Mouse (Mus musculus) C2C12 (cell line): ENCODE measurements around the gene Rbms3. TPM values are rescaled to one million over a fixed set of nuclear protein-coding genes. Genes with fewer than 3 reads are reported as not detected.

Experiments
- H3K27me3 ChIP-seq: one replicate; pipeline ENCODE4 v1.6.1; 2011; ENCODE audit not compliant: control insufficient read depth, insufficient read depth, insufficient read length
- H3K36me3 ChIP-seq: one replicate; pipeline ENCODE4 v1.6.1; 2011; ENCODE audit not compliant: control insufficient read depth, insufficient read depth
- H3K4me3 ChIP-seq: one replicate; pipeline ENCODE4 v1.5.1; 2011; ENCODE audit warnings: mild to moderate bottlenecking, control low read depth; ENCODE audit not compliant: poor library complexity, insufficient read depth, severe bottlenecking
- H3K79me2 ChIP-seq: one replicate; pipeline ENCODE4 v1.6.1; 2011; ENCODE audit not compliant: control insufficient read depth, insufficient read depth
- H3K79me3 ChIP-seq: one replicate; pipeline ENCODE4 v1.6.1; 2011; ENCODE audit warnings: low read depth, control low read depth
- H3ac ChIP-seq: one replicate; pipeline ENCODE3; 2011; ENCODE audit warnings: low read depth; ENCODE audit not compliant: control insufficient read depth, insufficient read length
- CEBPB ChIP-seq: IDR thresholded peaks from one replicate; pipeline ENCODE4 v1.6.1; 2011; ENCODE audit warnings: low read depth, mild to moderate bottlenecking, control low read depth, moderate library complexity
- CTCF ChIP-seq: IDR thresholded peaks from one replicate; pipeline ENCODE4 v1.5.1; 2011; ENCODE audit not compliant: control insufficient read depth, insufficient read depth, insufficient read length
- FOSL1 ChIP-seq: IDR thresholded peaks from one replicate; pipeline ENCODE4 v1.8.0; 2011; ENCODE audit warnings: mild to moderate bottlenecking, low read length; ENCODE audit not compliant: poor library complexity, insufficient read depth, severe bottlenecking
- MAX ChIP-seq: IDR thresholded peaks from one replicate; pipeline ENCODE4 v1.6.1; 2011; ENCODE audit warnings: mild to moderate bottlenecking, control low read depth
- MYOD1 ChIP-seq: IDR thresholded peaks from one replicate; pipeline ENCODE4 v1.6.1; 2011; ENCODE audit warnings: low read depth; ENCODE audit not compliant: control insufficient read depth, insufficient read length
- MYOG ChIP-seq: IDR thresholded peaks from one replicate; pipeline ENCODE4 v1.6.1; 2011; ENCODE audit not compliant: control insufficient read depth, insufficient read length; ENCODE audit errors: extremely low read depth
- USF1 ChIP-seq: IDR thresholded peaks from one replicate; pipeline ENCODE4 v1.6.1; 2011; ENCODE audit warnings: low read depth, mild to moderate bottlenecking, control low read depth, moderate library complexity
- polyA plus RNA-seq: library from polyadenylated mRNA; unstranded; fragments of >200 nt; fragmentation: generic; extraction: Trizol; gene quantifications from one replicate; pipeline ENCODE4 v1.2.1, GENCODE M21; 2012; ENCODE audit warnings: missing spikeins

The Rbms3 gene
- polyA plus RNA-seq, 1 experiment = 2.7 TPM

GRCm38 (mm10) chr9:117222741-117223140, 407.0 kb downstream of the Rbms3 start:
- Histone ChIP-seq H3K79me3 (no peaks in the 10 kb centered on the region), H3K27me3 (no peaks in the 10 kb centered on the region), H3ac (no peak overlapping the region), H3K36me3 (no peaks in the 10 kb centered on the region), H3K4me3 (no peak overlapping the region), H3K79me2 (no peaks in the 10 kb centered on the region)
- TF ChIP-seq CTCF (no peak), USF1 (no peak), MYOG (no peak), FOSL1 (no peak), MAX (no peak), MYOD1 (no peak), CEBPB (no peak)

DNA sequence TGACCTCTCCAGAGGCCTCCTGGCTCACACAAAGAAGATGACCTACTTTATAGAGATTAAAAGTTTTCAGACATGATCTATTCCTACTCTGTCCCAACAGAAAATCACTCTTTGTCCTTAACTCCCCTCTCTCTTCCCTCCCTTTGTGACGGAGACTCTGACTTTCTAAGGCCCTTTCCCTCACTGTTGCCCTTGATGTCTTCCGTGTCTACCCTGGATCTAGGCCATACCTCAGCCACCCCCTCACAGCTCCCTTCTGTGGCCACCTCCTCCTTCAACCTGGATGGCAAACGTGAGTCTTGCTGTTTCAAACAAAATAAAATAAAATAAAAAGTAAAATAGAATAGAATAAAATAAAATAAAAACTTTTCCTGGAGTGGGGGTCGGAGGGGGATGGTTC, 408.2 kb downstream of the Rbms3 start:
- H3K4me3 ChIP-seq = no peak overlapping the region
- H3ac ChIP-seq = no peak overlapping the region
- no peak for TF ChIP-seq MYOD1
- no peaks in the 10 kb centered on the region for H3K36me3 ChIP-seq
- H3K79me3 ChIP-seq = no peaks in the 10 kb centered on the region
- H3K79me2 ChIP-seq = no peaks in the 10 kb centered on the region
- no peaks in the 10 kb centered on the region for H3K27me3 ChIP-seq

- H3K27me3 ChIP-seq = no peaks in the 10 kb centered on the region
- no peaks in the 10 kb centered on the region for H3K79me3 ChIP-seq
- H3K36me3 ChIP-seq = no peaks in the 10 kb centered on the region
- TF ChIP-seq USF1 = no peak
- no peak for TF ChIP-seq MAX
- no peak for TF ChIP-seq CTCF
- TF ChIP-seq MYOG = no peak
- no peak for TF ChIP-seq MYOD1
- TF ChIP-seq CEBPB = no peak
- no peak for TF ChIP-seq FOSL1
- H3ac ChIP-seq = no peak overlapping the region
- H3K4me3 ChIP-seq = no peak overlapping the region
- H3K79me2 ChIP-seq = no peaks in the 10 kb centered on the region
Observed at GRCm38 (mm10) chr9:117216026-117216755, 413.5 kb downstream of the Rbms3 start.

- TF ChIP-seq FOSL1 = no peak
- no peak for TF ChIP-seq MYOD1
- no peak for TF ChIP-seq CEBPB
- no peak for TF ChIP-seq CTCF
- TF ChIP-seq MAX = no peak
- TF ChIP-seq MYOG = no peak
- Histone ChIP-seq H3K27me3 (no peaks in the 10 kb centered on the region), H3K79me3 (no peaks in the 10 kb centered on the region), H3ac (no peak overlapping the region), H3K36me3 (no peaks in the 10 kb centered on the region), H3K4me3 (no peak overlapping the region), H3K79me2 (no peaks in the 10 kb centered on the region)
Observed at GRCm38 (mm10) chr9:117212023-117212422, 417.7 kb downstream of the Rbms3 start.

GRCm38 (mm10) chr9:117210344-117210743, 419.4 kb downstream of the Rbms3 start:
- H3K27me3 ChIP-seq = no peaks in the 10 kb centered on the region

DNA sequence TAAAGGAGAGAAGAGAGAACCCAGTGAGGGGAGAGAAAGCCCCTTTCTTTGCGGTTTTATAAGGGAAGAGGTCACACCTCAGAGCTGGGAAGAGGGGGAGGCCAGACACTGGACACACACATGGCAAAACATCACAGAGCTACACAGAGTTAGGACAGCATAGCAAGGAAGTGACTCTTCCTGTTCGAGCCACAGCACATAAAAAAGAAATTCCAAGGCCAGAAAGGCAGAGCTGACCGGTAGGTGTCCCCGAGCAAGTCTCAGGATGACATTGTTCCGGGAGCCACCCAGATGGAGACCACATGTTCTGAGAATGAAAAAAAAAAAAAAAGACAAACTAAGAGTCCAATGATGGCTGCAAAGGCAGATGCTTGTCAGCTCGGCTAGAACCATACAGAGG, 424.3 kb downstream of the Rbms3 start:
- Histone ChIP-seq H3ac (no peak overlapping the region), H3K27me3 (no peaks in the 10 kb centered on the region), H3K4me3 (no peak overlapping the region), H3K79me2 (no peaks in the 10 kb centered on the region), H3K79me3 (peaks cover 2% of the 10 kb centered on the region), H3K36me3 (no peaks in the 10 kb centered on the region)
- TF ChIP-seq CEBPB (no peak), MAX (no peak), MYOD1 (no peak), CTCF (no peak), MYOG (no peak)

More at GRCm38 (mm10) chr9:117210344-117210743, 419.4 kb downstream of the Rbms3 start:
- no peak overlapping the region for H3K4me3 ChIP-seq
- H3ac ChIP-seq = no peak overlapping the region
- no peaks in the 10 kb centered on the region for H3K36me3 ChIP-seq
- H3K79me2 ChIP-seq = no peaks in the 10 kb centered on the region
- TF ChIP-seq FOSL1 (no peak), USF1 (no peak)
- peaks cover 2% of the 10 kb centered on the region for H3K79me3 ChIP-seq
